Mouse (Mus musculus) C2C12 (cell line): ENCODE data around the gene Os9. TPM values are rescaled to one million over a fixed set of nuclear protein-coding genes. Genes with fewer than 3 reads are reported as not detected.

ENCODE experiments used
- H3K27me3 ChIP-seq: one replicate; pipeline ENCODE4 v1.6.1; 2011; ENCODE audit not compliant: control insufficient read depth, insufficient read depth, insufficient read length
- H3K36me3 ChIP-seq: one replicate; pipeline ENCODE4 v1.6.1; 2011; ENCODE audit not compliant: control insufficient read depth, insufficient read depth
- H3K4me3 ChIP-seq: one replicate; pipeline ENCODE4 v1.5.1; 2011; ENCODE audit warnings: mild to moderate bottlenecking, control low read depth; ENCODE audit not compliant: poor library complexity, insufficient read depth, severe bottlenecking
- H3K79me2 ChIP-seq: one replicate; pipeline ENCODE4 v1.6.1; 2011; ENCODE audit not compliant: control insufficient read depth, insufficient read depth
- H3K79me3 ChIP-seq: one replicate; pipeline ENCODE4 v1.6.1; 2011; ENCODE audit warnings: low read depth, control low read depth
- H3ac ChIP-seq: one replicate; pipeline ENCODE3; 2011; ENCODE audit warnings: low read depth; ENCODE audit not compliant: control insufficient read depth, insufficient read length
- CEBPB ChIP-seq: IDR thresholded peaks from one replicate; pipeline ENCODE4 v1.6.1; 2011; ENCODE audit warnings: low read depth, mild to moderate bottlenecking, control low read depth, moderate library complexity
- CTCF ChIP-seq: IDR thresholded peaks from one replicate; pipeline ENCODE4 v1.5.1; 2011; ENCODE audit not compliant: control insufficient read depth, insufficient read depth, insufficient read length
- FOSL1 ChIP-seq: IDR thresholded peaks from one replicate; pipeline ENCODE4 v1.8.0; 2011; ENCODE audit warnings: mild to moderate bottlenecking, low read length; ENCODE audit not compliant: poor library complexity, insufficient read depth, severe bottlenecking
- MAX ChIP-seq: IDR thresholded peaks from one replicate; pipeline ENCODE4 v1.6.1; 2011; ENCODE audit warnings: mild to moderate bottlenecking, control low read depth
- MYOD1 ChIP-seq: IDR thresholded peaks from one replicate; pipeline ENCODE4 v1.6.1; 2011; ENCODE audit warnings: low read depth; ENCODE audit not compliant: control insufficient read depth, insufficient read length
- MYOG ChIP-seq: IDR thresholded peaks from one replicate; pipeline ENCODE4 v1.6.1; 2011; ENCODE audit not compliant: control insufficient read depth, insufficient read length; ENCODE audit errors: extremely low read depth
- USF1 ChIP-seq: IDR thresholded peaks from one replicate; pipeline ENCODE4 v1.6.1; 2011; ENCODE audit warnings: low read depth, mild to moderate bottlenecking, control low read depth, moderate library complexity
- polyA plus RNA-seq: library from polyadenylated mRNA; unstranded; fragments of >200 nt; fragmentation: generic; extraction: Trizol; gene quantifications from one replicate; pipeline ENCODE4 v1.2.1, GENCODE M21; 2012; ENCODE audit warnings: missing spikeins

Gene Os9
- polyA plus RNA-seq, 1 experiment = 35.6 TPM

GRCm38 (mm10) chr10:127083292-127083914 is 37.5 kb downstream of the Os9 start:
- peaks cover 4% of the 10 kb centered on the region for H3K27me3 ChIP-seq
- H3K79me3 ChIP-seq = no peaks in the 10 kb centered on the region
- H3ac ChIP-seq = no peak overlapping the region
- H3K79me2 ChIP-seq = no peaks in the 10 kb centered on the region
- H3K4me3 ChIP-seq = no peak overlapping the region
- H3K36me3 ChIP-seq = no peaks in the 10 kb centered on the region
- TF ChIP-seq CEBPB = no peak
- TF ChIP-seq MYOD1 = no peak
- TF ChIP-seq USF1 = no peak
- TF ChIP-seq MYOG = no peak
- TF ChIP-seq MAX = no peak
- TF ChIP-seq FOSL1 = no peak
- no peak for TF ChIP-seq CTCF

- Histone ChIP-seq H3ac (no peak overlapping the region), H3K27me3 (peaks cover 4% of the 10 kb centered on the region), H3K79me2 (no peaks in the 10 kb centered on the region), H3K4me3 (no peak overlapping the region), H3K36me3 (no peaks in the 10 kb centered on the region), H3K79me3 (no peaks in the 10 kb centered on the region)
- TF ChIP-seq MYOD1 = peak; percentile 94
- no peak for TF ChIP-seq USF1
- no peak for TF ChIP-seq CTCF
- TF ChIP-seq FOSL1 = no peak
Measured at GRCm38 (mm10) chr10:127081996-127082620, 38.8 kb downstream of the Os9 start.

- no peak overlapping the region for H3K4me3 ChIP-seq
- TF ChIP-seq MYOD1 = no peak
- no peak for TF ChIP-seq CTCF
- TF ChIP-seq CEBPB = no peak
- no peak for TF ChIP-seq MYOG
- TF ChIP-seq MAX = no peak
- no peak for TF ChIP-seq USF1
- no peak for TF ChIP-seq FOSL1
- peaks cover 4% of the 10 kb centered on the region for H3K27me3 ChIP-seq
Measured at GRCm38 (mm10) chr10:127080901-127081780, 39.8 kb downstream of the Os9 start.

DNA sequence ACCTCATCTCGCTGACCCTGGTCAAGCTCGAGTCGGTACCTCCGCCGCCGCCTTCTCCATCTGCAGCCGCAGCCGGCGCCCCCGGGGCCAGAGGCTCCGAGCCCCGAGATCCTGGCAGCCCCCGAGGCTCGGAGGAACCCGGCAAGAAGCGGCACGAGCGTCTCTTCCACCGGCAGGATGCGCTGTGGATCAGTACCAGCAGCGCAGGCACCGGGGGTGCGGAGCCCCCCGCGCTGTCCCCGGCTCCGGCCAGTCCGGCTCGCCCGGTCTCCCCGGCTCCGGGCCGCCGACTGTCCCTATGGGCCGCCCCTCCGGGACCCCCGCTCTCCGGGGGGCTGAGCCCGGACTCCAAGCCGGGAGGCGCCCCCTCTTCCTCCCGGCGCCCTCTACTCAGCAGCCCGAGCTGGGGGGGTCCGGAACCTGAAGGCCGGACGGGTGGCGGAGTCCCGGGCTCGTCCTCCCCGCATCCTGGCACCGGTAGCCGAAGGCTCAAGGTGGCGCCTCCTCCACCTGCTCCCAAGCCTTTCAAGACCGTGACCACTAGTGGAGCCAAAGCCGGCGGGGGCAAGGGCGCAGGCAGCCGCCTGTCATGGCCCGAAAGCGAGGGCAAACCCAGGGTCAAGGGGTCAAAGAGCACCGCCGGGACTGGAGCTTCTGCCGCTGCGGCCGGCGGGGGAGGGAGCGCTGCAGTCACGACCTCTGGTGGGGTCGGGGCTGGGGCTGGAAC is 41.1 kb downstream of the Os9 start:
- H3ac ChIP-seq = no peak overlapping the region
- no peaks in the 10 kb centered on the region for H3K79me2 ChIP-seq
- no peaks in the 10 kb centered on the region for H3K79me3 ChIP-seq
- H3K4me3 ChIP-seq = no peak overlapping the region
- no peak for TF ChIP-seq USF1
- H3K27me3 ChIP-seq = peaks cover 4% of the 10 kb centered on the region
- H3K36me3 ChIP-seq = no peaks in the 10 kb centered on the region

More at GRCm38 (mm10) chr10:127080901-127081780, 39.8 kb downstream of the Os9 start:
- Histone ChIP-seq H3K36me3 (no peaks in the 10 kb centered on the region), H3K79me3 (no peaks in the 10 kb centered on the region), H3ac (peak overlapping the region; percentile 32), H3K79me2 (no peaks in the 10 kb centered on the region)

DNA sequence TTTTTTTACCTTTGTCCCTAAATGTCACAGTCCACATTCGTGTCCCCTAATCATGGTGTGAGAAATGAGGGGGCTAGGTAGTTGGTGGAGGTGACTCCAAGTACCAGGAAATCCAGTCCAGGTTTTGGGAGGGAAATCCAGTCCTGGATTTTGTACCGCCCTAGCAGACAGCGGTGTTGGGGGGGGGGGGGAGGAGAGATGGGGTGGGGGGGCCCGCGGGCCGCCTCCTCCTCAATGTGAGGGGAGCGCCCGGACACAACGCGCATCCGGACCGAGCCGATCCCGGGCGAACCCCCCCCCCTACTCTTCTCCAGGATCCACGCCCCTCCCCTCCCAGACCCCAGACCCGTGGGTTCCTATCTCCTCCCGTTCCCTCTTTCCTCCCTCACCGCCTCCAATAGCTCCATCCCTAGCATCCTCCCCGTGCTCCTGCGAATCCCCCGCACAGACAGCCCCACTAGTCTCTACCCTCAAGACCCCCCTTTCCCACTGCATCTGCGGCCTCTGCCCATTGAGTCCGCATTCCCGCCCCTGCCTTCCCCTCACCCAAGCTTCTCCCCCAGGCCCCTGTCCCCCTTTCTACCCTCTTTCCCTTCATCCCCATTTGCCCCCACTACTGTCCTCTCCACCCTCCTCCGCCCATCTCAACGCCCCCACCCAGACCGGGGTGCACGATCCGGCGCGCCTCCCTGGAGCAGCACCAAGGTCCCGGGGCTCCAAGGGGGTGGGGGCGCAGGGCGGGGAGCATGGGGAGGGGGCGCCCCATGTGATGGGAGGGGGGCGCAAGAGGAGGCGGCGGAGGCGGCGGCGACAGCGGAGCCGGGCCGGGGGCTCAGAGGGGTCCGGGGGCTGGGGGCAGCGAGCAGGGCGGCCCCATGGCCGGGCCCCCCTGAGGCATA is 42.0 kb downstream of the Os9 start:
- TF ChIP-seq USF1 (no peak), MAX (no peak), CTCF (no peak), MYOD1 (no peak), CEBPB (no peak), FOSL1 (no peak), MYOG (no peak)
- Histone ChIP-seq H3ac (no peak overlapping the region), H3K4me3 (peak overlapping the region; percentile 14), H3K27me3 (peaks cover 4% of the 10 kb centered on the region), H3K36me3 (no peaks in the 10 kb centered on the region), H3K79me3 (no peaks in the 10 kb centered on the region), H3K79me2 (no peaks in the 10 kb centered on the region)
